Mouse (Mus musculus) common myeloid progenitor, adult 5-6 weeks (primary cell): ENCODE results near the gene Dscam. TPM values are rescaled to one million over a fixed set of nuclear protein-coding genes. Genes with fewer than 3 reads are reported as not detected.

ENCODE experiments used
- ATAC-seq: replicated peaks from 2 replicates; pipeline ENCODE4 v1.8.0; 2016; ENCODE audit warnings: low read depth, mild to moderate bottlenecking, moderate TSS enrichment, inconsistent platforms; ENCODE audit not compliant: poor library complexity, severe bottlenecking
- total RNA-seq: library from RNA; stranded (forward); fragments of 200-1000, 187-1606 nt; gene quantifications from 2 replicates; pipeline ENCODE4 v1.2.3, GENCODE M21; 2017

Gene Dscam
- total RNA-seq, 1 experiment from 2014 or later, result 0.41 TPM

GRCm38 (mm10) chr16:97127296-97127695 lies 43.3 kb downstream of the Dscam start:
- ATAC-seq, result no peak

- peak; percentile 52 for ATAC-seq
Measured at GRCm38 (mm10) chr16:97110028-97110427, 60.5 kb downstream of the Dscam start.

GRCm38 (mm10) chr16:97105266-97105665 lies 65.3 kb downstream of the Dscam start:
- ATAC-seq, result peak; percentile 77

GRCm38 (mm10) chr16:97103046-97103445 lies 67.5 kb downstream of the Dscam start:
- peak; percentile 43 for ATAC-seq

- no peak for ATAC-seq
Measured at GRCm38 (mm10) chr16:97100091-97100490, 70.5 kb downstream of the Dscam start.

GRCm38 (mm10) chr16:97098508-97098907 lies 72.0 kb downstream of the Dscam start:
- ATAC-seq, result no peak

- ATAC-seq, result no peak
Measured at GRCm38 (mm10) chr16:97096709-97097108, 73.8 kb downstream of the Dscam start.

GRCm38 (mm10) chr16:97095496-97095895 lies 75.1 kb downstream of the Dscam start:
- ATAC-seq, result no peak

- ATAC-seq, result no peak
Measured at GRCm38 (mm10) chr16:97089339-97089738, 81.2 kb downstream of the Dscam start.

- ATAC-seq, result no peak
Measured at GRCm38 (mm10) chr16:97083694-97084093, 86.9 kb downstream of the Dscam start.

GRCm38 (mm10) chr16:97075920-97076572 lies 94.5 kb downstream of the Dscam start:
- ATAC-seq, result no peak

GRCm38 (mm10) chr16:97075137-97075902 lies 95.2 kb downstream of the Dscam start:
- ATAC-seq, result no peak

- ATAC-seq, result no peak
Measured at GRCm38 (mm10) chr16:97073847-97074246, 96.7 kb downstream of the Dscam start.

GRCm38 (mm10) chr16:97072624-97073023 lies 97.9 kb downstream of the Dscam start:
- ATAC-seq, result no peak

GRCm38 (mm10) chr16:97066856-97067255 lies 103.7 kb downstream of the Dscam start:
- ATAC-seq, result no peak

GRCm38 (mm10) chr16:97062207-97062606 lies 108.3 kb downstream of the Dscam start:
- 0 out of 2 replicates have a peak, but pooled peaks have one; percentile 42 for ATAC-seq

GRCm38 (mm10) chr16:97061390-97061789 lies 109.2 kb downstream of the Dscam start:
- no peak for ATAC-seq

GRCm38 (mm10) chr16:97060736-97061135 lies 109.8 kb downstream of the Dscam start:
- no peak for ATAC-seq

- no peak for ATAC-seq
Measured at GRCm38 (mm10) chr16:97060276-97060675, 110.3 kb downstream of the Dscam start.

- no peak for ATAC-seq
Measured at GRCm38 (mm10) chr16:97035271-97035670, 135.3 kb downstream of the Dscam start.

GRCm38 (mm10) chr16:97033540-97034058 lies 137.0 kb downstream of the Dscam start:
- ATAC-seq, result peak; percentile 71
